Mouse (Mus musculus): Measurements from ENCODE around the gene Qrfpr.

Qrfpr gene

DNA sequence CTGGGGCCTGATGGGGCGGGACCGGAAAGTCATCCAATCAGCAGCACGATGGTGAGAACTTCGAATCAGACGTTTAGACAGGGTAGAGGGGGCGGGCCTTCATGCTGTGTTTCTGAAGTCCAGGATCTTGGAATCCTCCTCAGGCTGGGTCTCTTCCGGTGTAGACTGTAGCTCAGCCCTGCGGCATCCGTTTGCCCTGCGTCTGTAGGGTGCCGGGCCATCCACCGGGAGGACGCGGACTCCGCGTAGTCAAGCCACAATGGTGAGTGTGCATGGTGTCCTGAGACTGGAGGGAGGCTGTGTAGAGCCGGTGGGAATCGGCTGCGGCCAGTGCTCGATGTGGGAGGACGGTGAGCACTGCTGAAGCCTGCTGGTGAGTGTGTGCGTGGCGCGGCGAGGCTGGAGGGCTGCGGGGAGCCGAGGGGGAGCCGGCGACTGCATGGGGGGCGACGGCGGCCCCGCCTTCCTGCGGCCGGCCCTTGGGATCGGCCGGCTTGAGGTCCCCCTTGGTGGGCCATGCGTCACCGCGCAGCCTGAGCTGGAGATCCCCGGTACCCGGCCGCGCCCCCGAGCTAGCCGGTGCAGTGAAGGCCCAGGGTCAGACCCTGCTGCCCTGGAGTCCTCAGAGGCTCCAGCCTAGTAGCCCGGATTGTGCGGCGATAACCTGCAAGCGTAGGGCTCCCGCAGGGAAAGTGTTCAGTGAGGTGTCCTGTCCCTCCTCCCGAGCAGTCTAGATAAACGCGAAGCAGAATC lies 71.0 kb downstream of the Qrfpr start, which contains the start of gene D3Ertd254e:
TSS of gene D3Ertd254e (plus strand) at position 84 of the 753 bp plus-strand sequence.
- DNase-seq (ENCODE audit: inconsistent age in 2 of 2, low spot score in 1 of 2), result peak; percentile 93 to 97

DNA sequence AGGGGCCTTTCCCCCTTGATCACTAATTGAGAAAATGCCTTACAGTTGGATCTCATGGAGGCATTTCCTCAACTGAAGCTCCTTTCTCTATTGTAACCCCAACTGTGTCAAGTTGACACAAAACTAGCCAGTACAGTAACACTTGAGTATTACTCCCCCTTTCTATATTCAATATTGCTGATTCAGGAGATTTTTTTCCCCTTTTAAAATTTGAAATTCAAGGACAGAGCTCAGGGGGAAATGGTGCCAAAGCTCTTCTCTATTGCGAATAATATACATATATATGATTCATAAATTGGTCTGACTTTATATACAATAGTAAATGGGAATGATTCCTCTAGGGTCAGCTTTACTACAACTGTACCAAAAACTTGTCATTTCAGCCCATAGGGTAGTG lies 71.6 kb downstream of the Qrfpr start:
- DNase-seq (ENCODE audit: inconsistent age in 2 of 2, low spot score in 1 of 2), result no peak

DNA sequence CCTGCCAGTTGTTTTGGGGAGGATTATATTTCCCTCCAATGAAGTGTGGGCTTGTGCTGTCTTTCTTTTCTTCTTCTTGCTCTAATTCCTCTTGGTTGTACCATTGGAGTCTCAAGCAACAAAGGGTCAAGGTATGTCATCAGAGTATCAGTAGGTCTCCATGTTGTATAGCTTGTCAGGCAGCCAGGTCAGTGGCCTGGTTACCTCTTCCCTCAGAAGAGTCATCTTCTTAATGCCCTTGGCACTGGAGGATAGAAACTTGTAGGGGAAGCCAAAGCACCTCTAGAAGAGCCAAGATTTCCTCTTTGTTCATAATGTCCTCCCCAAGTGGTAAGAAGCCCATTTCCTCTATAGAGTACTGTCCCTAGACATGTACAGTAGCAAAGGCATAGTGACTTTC lies 83.1 kb downstream of the Qrfpr start:
- DNase-seq (ENCODE audit: inconsistent age in 2 of 2, low spot score in 1 of 2), result no peak

DNA sequence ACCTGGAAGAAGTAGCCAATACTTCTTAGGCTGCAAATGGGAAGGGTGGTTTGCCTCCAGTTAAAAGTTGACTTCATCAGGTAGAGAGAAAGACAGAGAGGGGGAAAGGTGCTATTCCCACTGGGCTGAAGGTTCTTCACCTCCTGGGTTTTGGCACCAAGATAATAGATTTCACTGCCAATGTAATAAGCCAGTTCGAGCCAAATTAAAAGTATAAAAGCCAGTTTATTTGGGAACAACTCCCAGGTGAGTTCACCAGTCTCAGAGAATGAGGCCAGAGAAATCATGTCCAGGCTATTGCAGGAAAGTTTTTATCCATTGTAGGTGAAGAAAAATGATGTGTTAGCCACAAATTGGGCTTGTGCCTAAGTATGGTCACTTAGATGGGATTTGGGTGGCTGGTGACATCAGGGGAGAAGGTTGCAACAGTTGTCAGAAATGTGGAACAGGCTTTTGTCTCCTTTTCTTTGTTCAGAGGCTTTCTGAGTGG lies 83.9 kb downstream of the Qrfpr start:
- no peak for DNase-seq (ENCODE audit: inconsistent age in 2 of 2, low spot score in 1 of 2)

DNA sequence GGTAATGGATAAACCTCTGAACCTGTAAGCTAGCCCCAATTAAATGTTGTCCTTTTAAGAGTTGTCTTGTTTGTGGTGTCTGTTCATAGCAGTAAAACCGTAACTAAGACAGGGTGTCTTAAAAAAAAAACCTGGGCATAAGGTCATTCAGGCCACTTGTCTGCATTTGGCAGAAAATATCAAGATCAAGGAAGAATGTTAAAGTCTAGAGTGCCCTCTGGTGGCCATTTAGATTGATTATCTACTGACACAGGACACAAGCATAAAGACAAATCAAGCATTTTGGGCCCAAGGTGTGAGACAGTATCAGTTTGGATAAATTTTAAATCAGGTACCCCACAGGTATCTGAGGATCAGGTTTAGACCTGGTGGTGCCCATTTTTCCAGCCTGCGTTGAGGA lies 84.6 kb downstream of the Qrfpr start:
- DNase-seq (ENCODE audit: inconsistent age in 2 of 2, low spot score in 1 of 2), result peak in 1 of 2 experiments; percentile 77

DNA sequence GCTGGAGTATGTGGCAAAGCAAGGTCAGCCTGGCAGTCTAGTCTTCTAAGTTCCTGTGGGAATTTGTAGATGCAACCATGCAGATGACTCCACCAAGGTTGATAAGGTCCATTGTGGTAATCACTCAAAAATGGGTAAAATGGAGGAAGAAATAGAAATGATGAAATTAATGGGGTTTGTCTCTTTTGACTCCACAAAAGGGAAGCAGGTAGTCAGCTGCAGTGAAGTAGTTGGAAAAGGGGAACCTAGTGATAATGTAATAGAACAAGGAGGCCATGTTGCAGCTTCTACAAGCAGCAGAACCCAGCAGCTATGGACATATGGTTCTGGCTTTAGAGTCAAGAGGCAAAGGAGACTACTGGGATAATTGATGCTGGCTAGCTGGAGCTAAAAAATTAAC lies 86.0 kb downstream of the Qrfpr start:
- no peak for DNase-seq (ENCODE audit: inconsistent age in 2 of 2, low spot score in 1 of 2)

Data from adrenal gland, adult (tissue).